Mouse (Mus musculus): ENCODE measurements around the gene Nrxn1. TPM values are rescaled to one million over a fixed set of nuclear protein-coding genes. Genes with fewer than 3 reads are reported as not detected.

The Nrxn1 gene
- polyA plus RNA-seq, 1 experiment from 2014 or later = 16.5 TPM

GRCm38 (mm10) chr17:90453280-90453679 is 639.6 kb downstream of the Nrxn1 start:
- WGBS = 49% methylated on average over 4 of the region's 4 CpGs
- Histone ChIP-seq H3K9me3 (ENCODE audit: control insufficient read depth, low read length) (no peaks in the 10 kb centered on the region), H3K27ac (ENCODE audit: low read depth, low read length) (no peak overlapping the region), H3K36me3 (ENCODE audit: control insufficient read depth, insufficient read depth, low read length) (no peaks in the 10 kb centered on the region), H3K27me3 (ENCODE audit: control insufficient read depth, insufficient read depth, low read length) (no peaks in the 10 kb centered on the region; the same call in 1 of the 2 replicates), H3K9ac (ENCODE audit: low read length) (no peak overlapping the region), H3K4me3 (ENCODE audit: low read depth, low read length) (no peak overlapping the region), H3K4me2 (no peak overlapping the region), H3K4me1 (ENCODE audit: control insufficient read depth, insufficient read depth, low read length) (0 out of 2 replicates have a peak, but pooled peaks cover 2% of the 10 kb centered on the region)
- ATAC-seq (ENCODE audit: low FRiP score) (no peak), DNase-seq (ENCODE audit: low spot score, missing footprints) (no peak)

GRCm38 (mm10) chr17:90452770-90453169 is 640.1 kb downstream of the Nrxn1 start:
- 66% methylated on average over 2 of the region's 2 CpGs for WGBS
- Histone ChIP-seq H3K36me3 (ENCODE audit: control insufficient read depth, insufficient read depth, low read length) (no peaks in the 10 kb centered on the region), H3K27ac (ENCODE audit: low read depth, low read length) (no peak overlapping the region)

GRCm38 (mm10) chr17:90451384-90451783 is 641.5 kb downstream of the Nrxn1 start:
- Histone ChIP-seq H3K9ac (ENCODE audit: low read length) (no peak overlapping the region), H3K9me3 (ENCODE audit: control insufficient read depth, low read length) (no peaks in the 10 kb centered on the region), H3K4me3 (ENCODE audit: low read depth, low read length) (no peak overlapping the region), H3K27ac (ENCODE audit: low read depth, low read length) (no peak overlapping the region), H3K4me1 (ENCODE audit: control insufficient read depth, insufficient read depth, low read length) (0 out of 2 replicates have a peak, but pooled peaks cover 2% of the 10 kb centered on the region), H3K4me2 (no peak overlapping the region), H3K36me3 (ENCODE audit: control insufficient read depth, insufficient read depth, low read length) (no peaks in the 10 kb centered on the region), H3K27me3 (ENCODE audit: control insufficient read depth, insufficient read depth, low read length) (no peaks in the 10 kb centered on the region; the same call in 1 of the 2 replicates)
- no peak for DNase-seq (ENCODE audit: low spot score, missing footprints)
- 71% methylated on average over 2 of the region's 2 CpGs for WGBS
- ATAC-seq (ENCODE audit: low FRiP score) = no peak

More at GRCm38 (mm10) chr17:90452770-90453169, 640.1 kb downstream of the Nrxn1 start:
- H3K27me3 ChIP-seq (ENCODE audit: control insufficient read depth, insufficient read depth, low read length) = no peaks in the 10 kb centered on the region; the same call in 1 of the 2 replicates
- DNase-seq (ENCODE audit: low spot score, missing footprints) (no peak), ATAC-seq (ENCODE audit: low FRiP score) (no peak)
- H3K9ac ChIP-seq (ENCODE audit: low read length) = no peak overlapping the region
- no peak overlapping the region for H3K4me2 ChIP-seq
- H3K9me3 ChIP-seq (ENCODE audit: control insufficient read depth, low read length) = no peaks in the 10 kb centered on the region
- H3K4me1 ChIP-seq (ENCODE audit: control insufficient read depth, insufficient read depth, low read length) = 0 out of 2 replicates have a peak, but pooled peaks cover 2% of the 10 kb centered on the region
- H3K4me3 ChIP-seq (ENCODE audit: low read depth, low read length) = no peak overlapping the region

- Histone ChIP-seq H3K27me3 (ENCODE audit: control insufficient read depth, insufficient read depth, low read length) (no peaks in the 10 kb centered on the region), H3K9me3 (ENCODE audit: control insufficient read depth, low read length) (no peaks in the 10 kb centered on the region), H3K36me3 (ENCODE audit: control insufficient read depth, insufficient read depth, low read length) (no peaks in the 10 kb centered on the region), H3K4me1 (ENCODE audit: control insufficient read depth, insufficient read depth, low read length) (no peaks in the 10 kb centered on the region), H3K9ac (ENCODE audit: low read length) (no peak overlapping the region), H3K4me3 (ENCODE audit: low read depth, low read length) (no peak overlapping the region), H3K4me2 (no peak overlapping the region), H3K27ac (ENCODE audit: low read depth, low read length) (no peak overlapping the region)
- DNase-seq (ENCODE audit: low spot score, missing footprints) (no peak), ATAC-seq (ENCODE audit: low FRiP score) (no peak)
Observed at GRCm38 (mm10) chr17:90443067-90443466, 649.8 kb downstream of the Nrxn1 start.

- Histone ChIP-seq H3K9me3 (ENCODE audit: control insufficient read depth, low read length) (no peaks in the 10 kb centered on the region), H3K4me1 (ENCODE audit: control insufficient read depth, insufficient read depth, low read length) (no peaks in the 10 kb centered on the region), H3K36me3 (ENCODE audit: control insufficient read depth, insufficient read depth, low read length) (no peaks in the 10 kb centered on the region), H3K4me2 (no peak overlapping the region), H3K4me3 (ENCODE audit: low read depth, low read length) (no peak overlapping the region), H3K9ac (ENCODE audit: low read length) (no peak overlapping the region), H3K27ac (ENCODE audit: low read depth, low read length) (no peak overlapping the region), H3K27me3 (ENCODE audit: control insufficient read depth, insufficient read depth, low read length) (no peaks in the 10 kb centered on the region)
- no peak for ATAC-seq (ENCODE audit: low FRiP score)
- no peak for DNase-seq (ENCODE audit: low spot score, missing footprints)
Observed at GRCm38 (mm10) chr17:90435836-90436235, 657.0 kb downstream of the Nrxn1 start.

- Histone ChIP-seq H3K4me2 (no peak overlapping the region), H3K36me3 (ENCODE audit: control insufficient read depth, insufficient read depth, low read length) (no peaks in the 10 kb centered on the region), H3K4me1 (ENCODE audit: control insufficient read depth, insufficient read depth, low read length) (no peaks in the 10 kb centered on the region), H3K9me3 (ENCODE audit: control insufficient read depth, low read length) (no peaks in the 10 kb centered on the region), H3K9ac (ENCODE audit: low read length) (no peak overlapping the region), H3K27me3 (ENCODE audit: control insufficient read depth, insufficient read depth, low read length) (no peaks in the 10 kb centered on the region), H3K4me3 (ENCODE audit: low read depth, low read length) (no peak overlapping the region), H3K27ac (ENCODE audit: low read depth, low read length) (no peak overlapping the region)
- 87% methylated on average over 2 of the region's 2 CpGs for WGBS
- no peak for DNase-seq (ENCODE audit: low spot score, missing footprints)
- ATAC-seq (ENCODE audit: low FRiP score) = no peak
Observed at GRCm38 (mm10) chr17:90435371-90435770, 657.5 kb downstream of the Nrxn1 start.

- Histone ChIP-seq H3K27ac (ENCODE audit: low read depth, low read length) (no peak overlapping the region), H3K4me2 (no peak overlapping the region), H3K9me3 (ENCODE audit: control insufficient read depth, low read length) (no peaks in the 10 kb centered on the region), H3K36me3 (ENCODE audit: control insufficient read depth, insufficient read depth, low read length) (no peaks in the 10 kb centered on the region), H3K27me3 (ENCODE audit: control insufficient read depth, insufficient read depth, low read length) (no peaks in the 10 kb centered on the region), H3K9ac (ENCODE audit: low read length) (no peak overlapping the region), H3K4me1 (ENCODE audit: control insufficient read depth, insufficient read depth, low read length) (no peaks in the 10 kb centered on the region), H3K4me3 (ENCODE audit: low read depth, low read length) (no peak overlapping the region)
- WGBS = 86% methylated on average over 1 of the region's 1 CpGs
- no peak for DNase-seq (ENCODE audit: low spot score, missing footprints)
- no peak for ATAC-seq (ENCODE audit: low FRiP score)
Observed at GRCm38 (mm10) chr17:90430211-90430610, 662.7 kb downstream of the Nrxn1 start.

GRCm38 (mm10) chr17:90425974-90426373 is 666.9 kb downstream of the Nrxn1 start:
- Histone ChIP-seq H3K36me3 (ENCODE audit: control insufficient read depth, insufficient read depth, low read length) (no peaks in the 10 kb centered on the region), H3K9me3 (ENCODE audit: control insufficient read depth, low read length) (no peaks in the 10 kb centered on the region), H3K4me1 (ENCODE audit: control insufficient read depth, insufficient read depth, low read length) (no peaks in the 10 kb centered on the region), H3K4me3 (ENCODE audit: low read depth, low read length) (no peak overlapping the region), H3K4me2 (no peak overlapping the region), H3K27ac (ENCODE audit: low read depth, low read length) (no peak overlapping the region), H3K27me3 (ENCODE audit: control insufficient read depth, insufficient read depth, low read length) (no peaks in the 10 kb centered on the region), H3K9ac (ENCODE audit: low read length) (no peak overlapping the region)
- WGBS = 93% methylated on average over 3 of the region's 3 CpGs
- ATAC-seq (ENCODE audit: low FRiP score) (no peak), DNase-seq (ENCODE audit: low spot score, missing footprints) (no peak)

- no peak for DNase-seq (ENCODE audit: low spot score, missing footprints)
- H3K27me3 ChIP-seq (ENCODE audit: control insufficient read depth, insufficient read depth, low read length) = no peaks in the 10 kb centered on the region
- no peak for ATAC-seq (ENCODE audit: low FRiP score)
- H3K36me3 ChIP-seq (ENCODE audit: control insufficient read depth, insufficient read depth, low read length) = no peaks in the 10 kb centered on the region
- no peak overlapping the region for H3K4me3 ChIP-seq (ENCODE audit: low read depth, low read length)
- WGBS = 87% methylated on average over 3 of the region's 3 CpGs
- H3K4me2 ChIP-seq = no peak overlapping the region
- no peak overlapping the region for H3K27ac ChIP-seq (ENCODE audit: low read depth, low read length)
- no peaks in the 10 kb centered on the region for H3K9me3 ChIP-seq (ENCODE audit: control insufficient read depth, low read length)
- no peaks in the 10 kb centered on the region for H3K4me1 ChIP-seq (ENCODE audit: control insufficient read depth, insufficient read depth, low read length)
- no peak overlapping the region for H3K9ac ChIP-seq (ENCODE audit: low read length)
Observed at GRCm38 (mm10) chr17:90422591-90422990, 670.3 kb downstream of the Nrxn1 start.

GRCm38 (mm10) chr17:90420757-90421156 is 672.1 kb downstream of the Nrxn1 start:
- Histone ChIP-seq H3K4me2 (no peak overlapping the region), H3K4me1 (ENCODE audit: control insufficient read depth, insufficient read depth, low read length) (no peaks in the 10 kb centered on the region), H3K9me3 (ENCODE audit: control insufficient read depth, low read length) (no peaks in the 10 kb centered on the region), H3K4me3 (ENCODE audit: low read depth, low read length) (no peak overlapping the region), H3K36me3 (ENCODE audit: control insufficient read depth, insufficient read depth, low read length) (no peaks in the 10 kb centered on the region), H3K9ac (ENCODE audit: low read length) (no peak overlapping the region), H3K27ac (ENCODE audit: low read depth, low read length) (no peak overlapping the region), H3K27me3 (ENCODE audit: control insufficient read depth, insufficient read depth, low read length) (no peaks in the 10 kb centered on the region)
- WGBS = 91% methylated on average over 2 of the region's 2 CpGs
- no peak for DNase-seq (ENCODE audit: low spot score, missing footprints)
- no peak for ATAC-seq (ENCODE audit: low FRiP score)
